Comparison of ENCODE assay signal across 13 mouse cellular contexts in genomic region chr19:47492422-47492821, GRCm38 (mm10). TPM values are rescaled to one million over a fixed set of nuclear protein-coding genes. Genes with fewer than 3 reads are reported as not detected.
DNase-seq lines count a peak whose midpoint lies in the region; ATAC-seq and TF ChIP-seq lines count a peak whose summit lies in the region.
"Had no signal": no experiment of that assay in that cellular context is flagged by ENCODE, and none has a peak within 500 bp of the region (broad histone marks: within the 10 kb centered on the region; RNA-seq: fewer than 3 reads in every experiment).

No protein-coding gene starts in this region.

- no peak for TF ChIP-seq CTCF in kidney, adult 2 months (conservative IDR thresholded peaks at IDR 0.05; ENCODE audit: insufficient read depth, insufficient read length, low read depth, low read length)
- no peak for TF ChIP-seq CTCF in brain, embryonic 14.5 days (IDR thresholded peaks at IDR 0.05; ENCODE audit: borderline replicate concordance, extremely low read depth, insufficient read depth, insufficient read length)

- no peak for ATAC-seq in forebrain, embryonic 14.5 days
- ATAC-seq: CD4-positive, CD25-positive, alpha-beta regulatory T cell, adult 4 months had no signal

- H3K9ac ChIP-seq in forebrain, embryonic 14.5 days (ENCODE audit: low read length), result no peak overlapping the region
- H3K9ac ChIP-seq: intestine, embryonic 15.5 days; lung, embryonic 14.5 days had no signal

- H3K9me3 ChIP-seq in forebrain, embryonic 14.5 days (replicated peaks; ENCODE audit: control insufficient read depth, low read length), result no peaks in the 10 kb centered on the region
- H3K9me3 ChIP-seq: intestine, embryonic 15.5 days had no signal

- no peak for DNase-seq in kidney, adult 2 months
- DNase-seq in kidney, postnatal 25 days, result no peak
- peak; percentile 61 for DNase-seq in brain, embryonic 14.5 days (ENCODE audit: low read depth)
- DNase-seq in forebrain, embryonic 14.5 days (ENCODE audit: low spot score), result no peak
- DNase-seq in thymus, adult 18-20 months, result no peak
- no peak for DNase-seq in kidney, adult 8-10 months
- DNase-seq: kidney, postnatal 4 days; lung, embryonic 14.5 days; thymus, postnatal 36 days had no signal

- no peaks in the 10 kb centered on the region for H3K79me2 ChIP-seq in myocyte (ENCODE audit: control insufficient read depth, insufficient read depth)

- H3ac ChIP-seq in myocyte (ENCODE audit: control insufficient read depth, insufficient read length), result no peak overlapping the region

- WGBS in kidney, adult 2 months, result 88% methylated on average over 6 of the region's 6 CpGs
- 5% methylated on average over 6 of the region's 6 CpGs for WGBS in forebrain, embryonic 14.5 days

- H3K27ac ChIP-seq in kidney, adult 2 months (ENCODE audit: insufficient read depth, low read depth, low read length), result peak overlapping the region; percentile 16; the same call in 1 of the 2 replicates
- H3K27ac ChIP-seq in forebrain, embryonic 14.5 days (ENCODE audit: low read depth, low read length), result 0 out of 2 replicates have a peak overlapping the region, but pooled peaks have one; percentile 78
- H3K27ac ChIP-seq: intestine, embryonic 15.5 days had no signal

- no peaks in the 10 kb centered on the region; the same call in 1 of the 2 replicates for H3K4me1 ChIP-seq in kidney, adult 2 months (ENCODE audit: control insufficient read depth, insufficient read depth, low read length)
- H3K4me1 ChIP-seq in forebrain, embryonic 14.5 days (ENCODE audit: control insufficient read depth, insufficient read depth, low read length), result peaks cover 12% of the 10 kb centered on the region
- H3K4me1 ChIP-seq: megakaryocyte, embryonic 14.5 days had no signal

- no peak overlapping the region for H3K4me2 ChIP-seq in forebrain, embryonic 14.5 days (ENCODE audit: low read length)
- H3K4me2 ChIP-seq in myocyte (ENCODE audit: low read depth), result peak overlapping the region; percentile 22
- H3K4me2 ChIP-seq: intestine, embryonic 15.5 days; lung, embryonic 14.5 days had no signal

- no peak overlapping the region for H3K4me3 ChIP-seq in kidney, adult 2 months (ENCODE audit: insufficient read depth, low read depth, low read length)
- H3K4me3 ChIP-seq in forebrain, embryonic 14.5 days (ENCODE audit: low read depth, low read length), result no peak overlapping the region
- no peak overlapping the region for H3K4me3 ChIP-seq in myocyte
- H3K4me3 ChIP-seq: intestine, embryonic 15.5 days; megakaryocyte, embryonic 14.5 days had no signal

- no peaks in the 10 kb centered on the region for H3K36me3 ChIP-seq in kidney, adult 2 months (ENCODE audit: control insufficient read depth, insufficient read depth, low read length)
- H3K36me3 ChIP-seq in forebrain, embryonic 14.5 days (ENCODE audit: control insufficient read depth, insufficient read depth, low read length), result no peaks in the 10 kb centered on the region
- no peaks in the 10 kb centered on the region for H3K36me3 ChIP-seq in myocyte (ENCODE audit: control insufficient read depth, insufficient read depth)
- H3K36me3 ChIP-seq: intestine, embryonic 15.5 days had no signal

- no peak for TF ChIP-seq POLR2A in kidney, adult 2 months (IDR thresholded peaks at IDR 0.05; ENCODE audit: low read depth, low read length)
- TF ChIP-seq POLR2A in brain, embryonic 14.5 days (IDR thresholded peaks at IDR 0.05; ENCODE audit: borderline replicate concordance, extremely low read depth, insufficient read depth, insufficient read length, poor library complexity, severe bottlenecking), result no peak
- no peak for TF ChIP-seq POLR2A in myocyte (IDR thresholded peaks at IDR 0.05; ENCODE audit: insufficient read length, low read depth)

- H3K27me3 ChIP-seq in kidney, adult 2 months (replicated peaks; ENCODE audit: control insufficient read depth, insufficient read depth, low read length), result no peaks in the 10 kb centered on the region
- no peaks in the 10 kb centered on the region for H3K27me3 ChIP-seq in forebrain, embryonic 14.5 days (replicated peaks; ENCODE audit: control insufficient read depth, insufficient read depth, low read length)
- no peaks in the 10 kb centered on the region for H3K27me3 ChIP-seq in myocyte (ENCODE audit: control insufficient read depth, insufficient read depth, insufficient read length)
- H3K27me3 ChIP-seq: intestine, embryonic 15.5 days had no signal

TF ChIP-seq in myocyte, 11 proteins besides CTCF, POLR2A, EP300 and RAD21:
- no peak for TF ChIP-seq POLR2AphosphoS2 (IDR thresholded peaks at IDR 0.05; ENCODE audit: insufficient read length, low read depth)
- TF ChIP-seq USF1 (IDR thresholded peaks at IDR 0.05; ENCODE audit: low read depth), result no peak

RNA-seq across cellular contexts. Expression of gene Sh3pxd2a, which starts 28.2 kb away (rescaled TPM):
- polyA plus RNA-seq in kidney, adult 2 months (2012; rRNA removed), result 14.9 and 15.5 TPM in 2 replicates
- 10.1 and 14.5 TPM in 2 replicates for polyA plus RNA-seq in brain, embryonic 14.5 days (2012; rRNA removed)
- 3.0 and 3.4 TPM in 2 replicates for polyA plus RNA-seq in forebrain, embryonic 14.5 days (2014; fragmentation: Nextera tagmentation; extraction: Ambion mirVana)
- 59.5 TPM for polyA plus RNA-seq in myocyte (2012; fragmentation: generic; extraction: Trizol)

RNA-seq across cellular contexts. Expression of gene Stn1, which starts 44.9 kb away (rescaled TPM):
- 12.3 and 14.2 TPM in 2 replicates for polyA plus RNA-seq in kidney, adult 2 months (2012; rRNA removed)
- 23.9 and 24.8 TPM in 2 replicates for polyA plus RNA-seq in brain, embryonic 14.5 days (2012; rRNA removed)
- polyA plus RNA-seq in forebrain, embryonic 14.5 days (2014; fragmentation: Nextera tagmentation; extraction: Ambion mirVana), result 39.0 and 41.6 TPM in 2 replicates
- 43.9 TPM for polyA plus RNA-seq in myocyte (2012; fragmentation: generic; extraction: Trizol)
